Mouse (Mus musculus) C2C12 (cell line): ENCODE measurements around the gene Phb. TPM values are rescaled to one million over a fixed set of nuclear protein-coding genes. Genes with fewer than 3 reads are reported as not detected.

Source experiments
- H3K27me3 ChIP-seq: one replicate; pipeline ENCODE4 v1.6.1; 2011; ENCODE audit not compliant: control insufficient read depth, insufficient read depth, insufficient read length
- H3K36me3 ChIP-seq: one replicate; pipeline ENCODE4 v1.6.1; 2011; ENCODE audit not compliant: control insufficient read depth, insufficient read depth
- H3K4me3 ChIP-seq: one replicate; pipeline ENCODE4 v1.5.1; 2011; ENCODE audit warnings: mild to moderate bottlenecking, control low read depth; ENCODE audit not compliant: poor library complexity, insufficient read depth, severe bottlenecking
- H3K79me2 ChIP-seq: one replicate; pipeline ENCODE4 v1.6.1; 2011; ENCODE audit not compliant: control insufficient read depth, insufficient read depth
- H3K79me3 ChIP-seq: one replicate; pipeline ENCODE4 v1.6.1; 2011; ENCODE audit warnings: low read depth, control low read depth
- H3ac ChIP-seq: one replicate; pipeline ENCODE3; 2011; ENCODE audit warnings: low read depth; ENCODE audit not compliant: control insufficient read depth, insufficient read length
- CEBPB ChIP-seq: IDR thresholded peaks from one replicate; pipeline ENCODE4 v1.6.1; 2011; ENCODE audit warnings: low read depth, mild to moderate bottlenecking, control low read depth, moderate library complexity
- CTCF ChIP-seq: IDR thresholded peaks from one replicate; pipeline ENCODE4 v1.5.1; 2011; ENCODE audit not compliant: control insufficient read depth, insufficient read depth, insufficient read length
- FOSL1 ChIP-seq: IDR thresholded peaks from one replicate; pipeline ENCODE4 v1.8.0; 2011; ENCODE audit warnings: mild to moderate bottlenecking, low read length; ENCODE audit not compliant: poor library complexity, insufficient read depth, severe bottlenecking
- MAX ChIP-seq: IDR thresholded peaks from one replicate; pipeline ENCODE4 v1.6.1; 2011; ENCODE audit warnings: mild to moderate bottlenecking, control low read depth
- MYOD1 ChIP-seq: IDR thresholded peaks from one replicate; pipeline ENCODE4 v1.6.1; 2011; ENCODE audit warnings: low read depth; ENCODE audit not compliant: control insufficient read depth, insufficient read length
- MYOG ChIP-seq: IDR thresholded peaks from one replicate; pipeline ENCODE4 v1.6.1; 2011; ENCODE audit not compliant: control insufficient read depth, insufficient read length; ENCODE audit errors: extremely low read depth
- USF1 ChIP-seq: IDR thresholded peaks from one replicate; pipeline ENCODE4 v1.6.1; 2011; ENCODE audit warnings: low read depth, mild to moderate bottlenecking, control low read depth, moderate library complexity
- polyA plus RNA-seq: library from polyadenylated mRNA; unstranded; fragments of >200 nt; fragmentation: generic; extraction: Trizol; gene quantifications from one replicate; pipeline ENCODE4 v1.2.1, GENCODE M21; 2012; ENCODE audit warnings: missing spikeins

Gene Phb
- polyA plus RNA-seq, 1 experiment = 396 TPM

- no peak overlapping the region for H3K4me3 ChIP-seq
- TF ChIP-seq CEBPB (no peak), CTCF (no peak), USF1 (no peak), FOSL1 (no peak)
These were observed 11.4 kb downstream of the Phb start for GRCm38 (mm10) chr11:95677925-95678701.

GRCm38 (mm10) chr11:95681995-95682601, 15.3 kb downstream of the Phb start:
- no peak for TF ChIP-seq MAX
- no peak for TF ChIP-seq CEBPB
- no peak for TF ChIP-seq MYOD1
- no peak for TF ChIP-seq USF1
- TF ChIP-seq FOSL1 = no peak

More at GRCm38 (mm10) chr11:95677925-95678701, 11.4 kb downstream of the Phb start:
- Histone ChIP-seq H3K79me3 (no peaks in the 10 kb centered on the region), H3K79me2 (peaks cover 7% of the 10 kb centered on the region), H3ac (no peak overlapping the region), H3K36me3 (peaks cover 71% of the 10 kb centered on the region), H3K27me3 (no peaks in the 10 kb centered on the region)

GRCm38 (mm10) chr11:95682946-95683345, 16.2 kb downstream of the Phb start:
- H3K27me3 ChIP-seq = no peaks in the 10 kb centered on the region
- TF ChIP-seq CEBPB (no peak), USF1 (no peak), MYOD1 (no peak)
- H3K79me3 ChIP-seq = no peaks in the 10 kb centered on the region
- no peaks in the 10 kb centered on the region for H3K79me2 ChIP-seq
- no peak overlapping the region for H3ac ChIP-seq
- H3K36me3 ChIP-seq = peaks cover 37% of the 10 kb centered on the region
- no peak overlapping the region for H3K4me3 ChIP-seq

More at GRCm38 (mm10) chr11:95681995-95682601, 15.3 kb downstream of the Phb start:
- H3K79me3 ChIP-seq = no peaks in the 10 kb centered on the region
- no peaks in the 10 kb centered on the region for H3K79me2 ChIP-seq
- peaks cover 45% of the 10 kb centered on the region for H3K36me3 ChIP-seq
- H3K27me3 ChIP-seq = no peaks in the 10 kb centered on the region
- no peak overlapping the region for H3K4me3 ChIP-seq
- H3ac ChIP-seq = no peak overlapping the region

DNA sequence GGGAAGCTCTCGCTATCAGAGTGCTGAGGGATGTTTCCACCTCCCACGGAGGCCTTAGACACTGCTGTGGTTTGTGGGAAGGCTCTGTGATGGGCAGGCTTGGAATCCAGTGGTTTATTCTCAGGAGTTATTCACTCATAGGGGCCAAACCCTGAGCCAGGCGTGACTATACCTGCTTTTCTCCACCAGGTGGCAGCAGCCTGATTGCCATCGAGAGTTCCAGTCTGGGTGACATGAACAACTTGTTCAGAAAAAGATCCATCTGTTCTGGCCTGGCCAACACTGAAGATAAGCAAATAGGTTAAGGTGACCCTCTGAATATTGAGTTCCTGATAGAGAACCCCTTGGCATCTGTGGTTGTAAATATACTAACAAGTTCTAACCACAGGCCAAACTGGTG, 19.3 kb downstream of the Phb start:
- peaks cover 12% of the 10 kb centered on the region for H3K36me3 ChIP-seq
- H3K79me2 ChIP-seq = no peaks in the 10 kb centered on the region
- no peak overlapping the region for H3K4me3 ChIP-seq
- no peak overlapping the region for H3ac ChIP-seq
- H3K27me3 ChIP-seq = no peaks in the 10 kb centered on the region
- no peak for TF ChIP-seq FOSL1
- TF ChIP-seq USF1 = no peak
- no peak for TF ChIP-seq MYOD1
- TF ChIP-seq CEBPB = no peak
- peak; percentile 41 for TF ChIP-seq MAX
- no peak for TF ChIP-seq MYOG
- TF ChIP-seq CTCF = peak; percentile 73
- no peaks in the 10 kb centered on the region for H3K79me3 ChIP-seq

DNA sequence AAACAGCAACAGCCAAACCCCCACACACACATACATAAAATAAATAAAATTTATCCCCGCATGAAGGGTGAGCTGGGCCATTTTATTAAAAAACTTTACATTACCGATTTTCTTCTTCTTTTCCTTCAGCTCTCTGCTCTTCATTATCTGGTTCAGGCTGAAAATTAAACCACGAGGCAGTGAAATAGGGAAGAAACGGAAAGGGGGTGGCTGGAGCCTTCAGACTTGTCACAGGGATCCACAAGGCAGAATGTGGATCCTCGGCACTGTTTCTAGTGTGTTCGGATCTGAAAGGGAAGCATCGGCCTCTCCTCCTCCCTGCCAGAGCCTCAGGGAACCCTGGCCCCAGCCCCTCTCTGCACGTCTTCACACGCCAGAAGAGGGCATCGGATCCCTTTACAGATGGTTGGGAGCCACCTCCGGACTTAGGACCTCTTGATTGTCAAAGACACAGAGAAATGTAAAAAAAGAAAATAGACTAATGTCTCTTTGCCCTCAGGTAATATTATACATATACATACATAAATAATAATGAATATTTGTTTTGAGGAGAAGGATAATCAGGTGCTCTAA, 20.4 kb downstream of the Phb start:
- TF ChIP-seq USF1 = no peak
- no peak for TF ChIP-seq MYOG
- no peak for TF ChIP-seq FOSL1
- TF ChIP-seq CEBPB = no peak
- TF ChIP-seq MYOD1 = no peak
- TF ChIP-seq CTCF = no peak
- TF ChIP-seq MAX = no peak
- Histone ChIP-seq H3K36me3 (peaks cover 4% of the 10 kb centered on the region), H3ac (no peak overlapping the region), H3K27me3 (no peaks in the 10 kb centered on the region), H3K79me2 (no peaks in the 10 kb centered on the region), H3K79me3 (no peaks in the 10 kb centered on the region), H3K4me3 (no peak overlapping the region)
